Mouse (Mus musculus) liver, embryonic 14.5 days (tissue): ENCODE results near the gene Dis3l.

Source experiments
- CTCF ChIP-seq: IDR thresholded peaks from 2 replicates; pipeline ENCODE4 v1.5.1; 2016; ENCODE audit warnings: antibody characterized with exemption, low read depth, control low read depth
- EP300 ChIP-seq: IDR thresholded peaks from 2 replicates; pipeline ENCODE4 v1.6.1; 2016; ENCODE audit warnings: antibody characterized with exemption, low read depth

- TF ChIP-seq EP300 (no peak), CTCF (no peak)
Observed at GRCm38 (mm10) chr9:64385511-64386465, 44.7 kb upstream of the Dis3l start, which contains the start of gene Megf11.
